Mouse (Mus musculus): ENCODE data around the gene Trappc3l. TPM values are rescaled to one million over a fixed set of nuclear protein-coding genes. Genes with fewer than 3 reads are reported as not detected.
A peak's percentile ranks its signal among the peaks of the same experiment; 100 is the strongest.

Gene Trappc3l
- polyA plus RNA-seq, 1 experiment from 2014 or later, result not detected

GRCm38 (mm10) chr10:34089517-34089916, 52.1 kb downstream of the Trappc3l start:
- no peak for DNase-seq (ENCODE audit: low spot score)
- H3K36me3 ChIP-seq (ENCODE audit: insufficient read depth, low read length), result no peaks in the 10 kb centered on the region
- no peaks in the 10 kb centered on the region for H3K9me3 ChIP-seq (replicated peaks; ENCODE audit: low read length)
- ATAC-seq (replicated peaks; ENCODE audit: low FRiP score, low read depth), result no peak
- H3K4me3 ChIP-seq (replicated peaks; ENCODE audit: low read depth, low read length), result no peak overlapping the region
- no peak overlapping the region for H3K4me2 ChIP-seq (ENCODE audit: low read length)
- WGBS, result 49% methylated on average over 3 of the region's 3 CpGs
- no peaks in the 10 kb centered on the region for H3K4me1 ChIP-seq (replicated peaks; ENCODE audit: insufficient read depth, low read length)
- no peak overlapping the region for H3K9ac ChIP-seq (ENCODE audit: low read depth, low read length)
- H3K27ac ChIP-seq, result no peak overlapping the region
- TF ChIP-seq CTCF (IDR thresholded peaks at IDR 0.05; ENCODE audit: low read depth), result no peak
- no peaks in the 10 kb centered on the region for H3K27me3 ChIP-seq (ENCODE audit: insufficient read depth, low read length)

DNA sequence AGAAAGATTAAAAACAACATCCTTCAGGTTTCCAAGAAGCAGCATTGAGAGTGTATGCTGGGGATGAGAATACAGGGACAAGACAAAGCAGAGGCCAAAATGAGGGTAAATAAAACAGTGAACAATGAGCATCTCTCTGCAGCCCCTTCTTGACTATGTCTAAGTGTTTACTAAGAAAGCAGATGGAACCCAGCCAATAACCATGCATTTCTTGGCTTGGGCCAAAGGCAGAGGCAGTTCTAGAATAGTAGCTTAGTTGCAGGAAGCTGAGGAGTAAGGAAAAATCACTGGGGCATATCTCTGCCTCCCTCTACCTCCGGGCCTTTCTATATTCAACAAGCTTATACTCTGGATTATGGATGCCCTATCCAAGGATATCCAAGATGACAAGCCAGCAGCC, 53.1 kb downstream of the Trappc3l start:
- DNase-seq (ENCODE audit: low spot score) (no peak), ATAC-seq (replicated peaks; ENCODE audit: low FRiP score, low read depth) (no peak)
- 44% methylated on average over 1 of the region's 1 CpGs for WGBS
- no peaks in the 10 kb centered on the region for H3K9me3 ChIP-seq (replicated peaks; ENCODE audit: low read length)
- no peak for TF ChIP-seq CTCF (IDR thresholded peaks at IDR 0.05; ENCODE audit: low read depth)
- no peak overlapping the region for H3K9ac ChIP-seq (ENCODE audit: low read depth, low read length)
- no peaks in the 10 kb centered on the region for H3K36me3 ChIP-seq (ENCODE audit: insufficient read depth, low read length)
- no peak overlapping the region for H3K4me3 ChIP-seq (replicated peaks; ENCODE audit: low read depth, low read length)
- H3K27me3 ChIP-seq (ENCODE audit: insufficient read depth, low read length), result no peaks in the 10 kb centered on the region
- no peak overlapping the region for H3K27ac ChIP-seq
- H3K4me1 ChIP-seq (replicated peaks; ENCODE audit: insufficient read depth, low read length), result no peaks in the 10 kb centered on the region
- H3K4me2 ChIP-seq (ENCODE audit: low read length), result no peak overlapping the region

- no peak for ATAC-seq (replicated peaks; ENCODE audit: low FRiP score, low read depth)
- no peak for TF ChIP-seq CTCF (IDR thresholded peaks at IDR 0.05; ENCODE audit: low read depth)
- Histone ChIP-seq H3K4me2 (ENCODE audit: low read length) (no peak overlapping the region), H3K9ac (ENCODE audit: low read depth, low read length) (no peak overlapping the region), H3K27me3 (ENCODE audit: insufficient read depth, low read length) (no peaks in the 10 kb centered on the region), H3K9me3 (replicated peaks; ENCODE audit: low read length) (no peaks in the 10 kb centered on the region), H3K36me3 (ENCODE audit: insufficient read depth, low read length) (no peaks in the 10 kb centered on the region), H3K27ac (no peak overlapping the region), H3K4me1 (replicated peaks; ENCODE audit: insufficient read depth, low read length) (0 out of 2 replicates have a peak, but pooled peaks cover 5% of the 10 kb centered on the region), H3K4me3 (replicated peaks; ENCODE audit: low read depth, low read length) (no peak overlapping the region)
- no peak for DNase-seq (ENCODE audit: low spot score)
- 79% methylated on average over 5 of the region's 5 CpGs for WGBS
Measured at GRCm38 (mm10) chr10:34091888-34092287, 54.5 kb downstream of the Trappc3l start.

GRCm38 (mm10) chr10:34095147-34095546, 57.8 kb downstream of the Trappc3l start:
- Histone ChIP-seq H3K4me2 (ENCODE audit: low read length) (no peak overlapping the region), H3K9ac (ENCODE audit: low read depth, low read length) (no peak overlapping the region), H3K27me3 (ENCODE audit: insufficient read depth, low read length) (no peaks in the 10 kb centered on the region), H3K9me3 (replicated peaks; ENCODE audit: low read length) (no peaks in the 10 kb centered on the region), H3K4me1 (replicated peaks; ENCODE audit: insufficient read depth, low read length) (0 out of 2 replicates have a peak, but pooled peaks cover 5% of the 10 kb centered on the region), H3K27ac (no peak overlapping the region), H3K4me3 (replicated peaks; ENCODE audit: low read depth, low read length) (no peak overlapping the region), H3K36me3 (ENCODE audit: insufficient read depth, low read length) (no peaks in the 10 kb centered on the region)
- no peak for DNase-seq (ENCODE audit: low spot score)
- WGBS, result 55% methylated on average over 2 of the region's 2 CpGs
- ATAC-seq (replicated peaks; ENCODE audit: low FRiP score, low read depth), result no peak
- no peak for TF ChIP-seq CTCF (IDR thresholded peaks at IDR 0.05; ENCODE audit: low read depth)

- Histone ChIP-seq H3K27me3 (ENCODE audit: insufficient read depth, low read length) (no peaks in the 10 kb centered on the region), H3K9me3 (replicated peaks; ENCODE audit: low read length) (no peaks in the 10 kb centered on the region), H3K9ac (ENCODE audit: low read depth, low read length) (peak overlapping the region; percentile 36; the same call in 1 of the 2 replicates), H3K4me2 (ENCODE audit: low read length) (peak overlapping the region; percentile 51), H3K4me3 (replicated peaks; ENCODE audit: low read depth, low read length) (peak overlapping the region; percentile 19), H3K27ac (no peak overlapping the region), H3K4me1 (replicated peaks; ENCODE audit: insufficient read depth, low read length) (0 out of 2 replicates have a peak, but pooled peaks cover 5% of the 10 kb centered on the region), H3K36me3 (ENCODE audit: insufficient read depth, low read length) (no peaks in the 10 kb centered on the region)
- 52% methylated on average over 12 of the region's 12 CpGs for WGBS
- no peak for ATAC-seq (replicated peaks; ENCODE audit: low FRiP score, low read depth)
- DNase-seq (ENCODE audit: low spot score), result no peak
- no peak for TF ChIP-seq CTCF (IDR thresholded peaks at IDR 0.05; ENCODE audit: low read depth)
Measured at GRCm38 (mm10) chr10:34095964-34096363, 58.6 kb downstream of the Trappc3l start.

- DNase-seq (ENCODE audit: low spot score) (peak; percentile 89), ATAC-seq (replicated peaks; ENCODE audit: low FRiP score, low read depth) (peak; percentile 71; the same call in 1 of the 2 replicates)
- peak; percentile 78 for TF ChIP-seq CTCF (IDR thresholded peaks at IDR 0.05; ENCODE audit: low read depth)
- Histone ChIP-seq H3K9ac (ENCODE audit: low read depth, low read length) (peak within 1 kb of the TSS; percentile 36; the same call in 1 of the 2 replicates), H3K27ac (no peak within 1 kb of the TSS), H3K4me1 (replicated peaks; ENCODE audit: insufficient read depth, low read length) (0 out of 2 replicates have a peak, but pooled peaks cover 5% of the 10 kb centered on the region), H3K4me3 (replicated peaks; ENCODE audit: low read depth, low read length) (peak within 1 kb of the TSS; percentile 19), H3K9me3 (replicated peaks; ENCODE audit: low read length) (no peaks in the 10 kb centered on the region), H3K36me3 (ENCODE audit: insufficient read depth, low read length) (no peaks in the 10 kb centered on the region), H3K4me2 (ENCODE audit: low read length) (peak within 1 kb of the TSS; percentile 51), H3K27me3 (ENCODE audit: insufficient read depth, low read length) (no peaks in the 10 kb centered on the region)
- WGBS, result 21% methylated on average over 9 of the region's 9 CpGs
Measured at GRCm38 (mm10) chr10:34096418-34096883, 59.1 kb downstream of the Trappc3l start, which contains the start of gene Calhm5. Gene Calhm5, minus strand, starts transcription at chr10:34096519.

Data from kidney, postnatal 0 days (tissue).